Mouse (Mus musculus) erythroblast, embryonic 14.5 days (primary cell): Measurements from ENCODE around the gene Zbtb4.

Experiments
- GATA1 ChIP-seq: IDR thresholded peaks from 2 replicates; pipeline ENCODE4 v1.6.1; 2012; ENCODE audit warnings: low read length, inconsistent platforms, mixed read lengths
- TAL1 ChIP-seq: IDR thresholded peaks from 3 replicates; pipeline ENCODE4 v1.6.1; 2012; ENCODE audit warnings: low read length, inconsistent platforms, mixed read lengths

- TF ChIP-seq GATA1, result no peak
- TF ChIP-seq TAL1, result no peak
These were observed 30.3 kb downstream of the Zbtb4 start for GRCm38 (mm10) chr11:69795983-69796435.
